Mouse (Mus musculus): ENCODE measurements at regions not wholly inside any gene's neighbourhood (a gene's known extent, or its start where the extent isn't known, plus 50 kb on each side); places are given as distances from the start of the nearest gene placed in this dataset.

- Histone ChIP-seq H3K36me3 (ENCODE audit: control insufficient read depth, insufficient read depth, low read length) (no peaks in the 10 kb centered on the region), H3K4me1 (replicated peaks; ENCODE audit: control insufficient read depth, insufficient read depth) (no peaks in the 10 kb centered on the region), H3K4me2 (replicated peaks; ENCODE audit: low read depth) (no peak overlapping the region), H3K27ac (replicated peaks) (no peak overlapping the region), H3K4me3 (ENCODE audit: low read depth, low read length) (no peak overlapping the region), H3K9me3 (ENCODE audit: control insufficient read depth, low read length) (no peaks in the 10 kb centered on the region), H3K9ac (ENCODE audit: low read length) (no peak overlapping the region), H3K27me3 (ENCODE audit: control insufficient read depth, insufficient read depth, low read length) (no peaks in the 10 kb centered on the region)
- DNase-seq (ENCODE audit: low spot score) = no peak
- no peak for TF ChIP-seq EP300 (optimal IDR thresholded peaks at IDR 0.05)
- TF ChIP-seq CTCF (IDR thresholded peaks at IDR 0.05; ENCODE audit: low read depth) = no peak
- no peak for ATAC-seq (ENCODE audit: low FRiP score, low TSS enrichment)
- WGBS = 86% methylated on average over 5 of the region's 5 CpGs
Observed at GRCm38 (mm10) chr2:118061291-118061690, 50.4 kb upstream of the Thbs1 start.

Measured in stomach, postnatal 0 days (tissue).